Mouse (Mus musculus) lung, postnatal 0 days (tissue): ENCODE measurements around the gene Kcnh4. TPM values are rescaled to one million over a fixed set of nuclear protein-coding genes. Genes with fewer than 3 reads are reported as not detected.

ENCODE experiments used
- ATAC-seq: fragments of 200-750 bp; cut with Nextera tagmentation; 2 replicates; pipeline ENCODE4 v1.8.0; 2017; ENCODE audit warnings: moderate library complexity
- DNase-seq: peaks from one replicate; pipeline ENCODE4 v3.0.0-alpha.2; 2016; ENCODE audit warnings: low spot score
- H3K27ac ChIP-seq: fragments of 300-500 bp; sonication (generic); 2 replicates; pipeline ENCODE4 v1.5.1; 2014; ENCODE audit warnings: antibody characterized with exemption, mild to moderate bottlenecking, low read length, mixed read lengths
- H3K27me3 ChIP-seq: fragments of 300-500 bp; sonication (generic); replicated peaks from 2 replicates; pipeline ENCODE4 v1.6.1; 2014; ENCODE audit warnings: low read length, mixed read lengths; ENCODE audit not compliant: insufficient read depth
- H3K36me3 ChIP-seq: fragments of 300-500 bp; sonication (generic); 2 replicates; pipeline ENCODE4 v1.6.1; 2014; ENCODE audit warnings: low read length, mixed read lengths; ENCODE audit not compliant: insufficient read depth
- H3K4me1 ChIP-seq: fragments of 300-500 bp; sonication (generic); 2 replicates; pipeline ENCODE4 v1.6.1; 2014; ENCODE audit warnings: antibody characterized with exemption, low read depth, low read length, mixed read lengths; ENCODE audit not compliant: insufficient read depth
- H3K4me2 ChIP-seq: fragments of 300-500 bp; sonication (generic); replicated peaks from 2 replicates; pipeline ENCODE4 v1.6.1; 2014; ENCODE audit warnings: low read depth, mild to moderate bottlenecking, low read length, moderate library complexity, mixed read lengths
- H3K4me3 ChIP-seq: fragments of 300-500 bp; sonication (generic); 2 replicates; pipeline ENCODE4 v1.5.1; 2014; ENCODE audit warnings: low read depth, low read length
- H3K9ac ChIP-seq: fragments of 300-500 bp; sonication (generic); replicated peaks from 2 replicates; pipeline ENCODE4 v1.6.1; 2014; ENCODE audit warnings: low read depth, mild to moderate bottlenecking
- H3K9me3 ChIP-seq: fragments of 300-500 bp; sonication (generic); 2 replicates; pipeline ENCODE4 v1.6.1; 2016; ENCODE audit warnings: low read length, mixed read lengths
- CTCF ChIP-seq: IDR thresholded peaks from 2 replicates; pipeline ENCODE4 v1.5.1; 2016; ENCODE audit warnings: antibody characterized with exemption, mild to moderate bottlenecking
- EP300 ChIP-seq: IDR thresholded peaks from 2 replicates; pipeline ENCODE4 v1.6.1; 2016; ENCODE audit warnings: antibody characterized with exemption, mild to moderate bottlenecking, control low read depth
- WGBS: fragments of 180-500 bp; shearing (Covaris S2); extraction: QIAGEN DNeasy Blood & Tissue Kit; methylation state at CpG from one replicate; pipeline ENCODE4 v1.1.7; 2014; 5-methylcytosine and 5-hydroxymethylcytosine counted together
- polyA plus RNA-seq: library from polyadenylated mRNA; unstranded; fragments of >200 nt; fragmentation: Nextera tagmentation; extraction: Ambion mirVana; gene quantifications from 2 replicates; pipeline ENCODE4 v1.2.1, GENCODE M21; 2015

Gene Kcnh4
- polyA plus RNA-seq, 1 experiment from 2014 or later: not detected

- Histone ChIP-seq H3K4me2 (peak within 1 kb of the TSS; percentile 55), H3K27me3 (no peaks in the 10 kb centered on the region), H3K36me3 (peaks cover 21% of the 10 kb centered on the region; the same call in 1 of the 2 replicates), H3K27ac (peak within 1 kb of the TSS; percentile 38), H3K9me3 (no peaks in the 10 kb centered on the region), H3K9ac (peak within 1 kb of the TSS; percentile 4; the same call in 1 of the 2 replicates), H3K4me3 (peak within 1 kb of the TSS; percentile 30; the same call in 1 of the 2 replicates), H3K4me1 (peaks cover 9% of the 10 kb centered on the region; the same call in 1 of the 2 replicates)
- WGBS: 61% methylated on average over 7 of the region's 7 CpGs
- ATAC-seq (peak; percentile 46), DNase-seq (peak; percentile 79)
- TF ChIP-seq EP300: no peak
- no peak for TF ChIP-seq CTCF
Observed at GRCm38 (mm10) chr11:100703851-100704531, 55.8 kb downstream of the Kcnh4 start, which contains the start of gene Dhx58. Gene Dhx58, minus strand, starts transcription at chr11:100704271.

- H3K9ac ChIP-seq: no peak overlapping the region
- no peak overlapping the region for H3K27ac ChIP-seq
- no peak for TF ChIP-seq CTCF
- no peak for TF ChIP-seq EP300
- peak overlapping the region; percentile 55 for H3K4me2 ChIP-seq
- DNase-seq (no peak), ATAC-seq (no peak)
- H3K27me3 ChIP-seq: no peaks in the 10 kb centered on the region
- no peaks in the 10 kb centered on the region for H3K9me3 ChIP-seq
- peak overlapping the region; percentile 30; the same call in 1 of the 2 replicates for H3K4me3 ChIP-seq
- H3K36me3 ChIP-seq: peaks cover 21% of the 10 kb centered on the region; the same call in 1 of the 2 replicates
- 62% methylated on average over 11 of the region's 11 CpGs for WGBS
- peaks cover 9% of the 10 kb centered on the region; the same call in 1 of the 2 replicates for H3K4me1 ChIP-seq
Observed at GRCm38 (mm10) chr11:100703366-100703765, 56.4 kb downstream of the Kcnh4 start.

- Histone ChIP-seq H3K9ac (no peak overlapping the region), H3K27me3 (no peaks in the 10 kb centered on the region), H3K4me1 (peaks cover 9% of the 10 kb centered on the region; the same call in 1 of the 2 replicates), H3K4me2 (peak overlapping the region; percentile 55), H3K27ac (no peak overlapping the region), H3K4me3 (peak overlapping the region; percentile 30; the same call in 1 of the 2 replicates), H3K36me3 (peaks cover 21% of the 10 kb centered on the region; the same call in 1 of the 2 replicates), H3K9me3 (no peaks in the 10 kb centered on the region)
- TF ChIP-seq EP300: no peak
- TF ChIP-seq CTCF: no peak
- DNase-seq (no peak), ATAC-seq (no peak)
- 48% methylated on average over 7 of the region's 7 CpGs for WGBS
Observed at GRCm38 (mm10) chr11:100702906-100703305, 56.8 kb downstream of the Kcnh4 start.

GRCm38 (mm10) chr11:100702081-100702851, 57.5 kb downstream of the Kcnh4 start:
- TF ChIP-seq EP300 (no peak), CTCF (peak; percentile 94)
- ATAC-seq (peak; percentile 49), DNase-seq (peak; percentile 89)
- peaks cover 21% of the 10 kb centered on the region; the same call in 1 of the 2 replicates for H3K36me3 ChIP-seq
- no peak overlapping the region for H3K27ac ChIP-seq
- peak overlapping the region; percentile 55 for H3K4me2 ChIP-seq
- 37% methylated on average over 19 of the region's 19 CpGs for WGBS
- peak overlapping the region; percentile 30; the same call in 1 of the 2 replicates for H3K4me3 ChIP-seq
- H3K9me3 ChIP-seq: no peaks in the 10 kb centered on the region
- no peak overlapping the region for H3K9ac ChIP-seq
- no peaks in the 10 kb centered on the region for H3K27me3 ChIP-seq
- peaks cover 9% of the 10 kb centered on the region; the same call in 1 of the 2 replicates for H3K4me1 ChIP-seq

- H3K9me3 ChIP-seq: no peaks in the 10 kb centered on the region
- TF ChIP-seq CTCF (no peak), EP300 (no peak)
- DNase-seq (peak; percentile 52), ATAC-seq (peak; percentile 63)
- no peak overlapping the region for H3K27ac ChIP-seq
- peak overlapping the region; percentile 28 for H3K4me2 ChIP-seq
- no peaks in the 10 kb centered on the region for H3K27me3 ChIP-seq
- H3K9ac ChIP-seq: no peak overlapping the region
- H3K36me3 ChIP-seq: peaks cover 15% of the 10 kb centered on the region; the same call in 1 of the 2 replicates
- 9% methylated on average over 14 of the region's 14 CpGs for WGBS
- no peak overlapping the region; the same call in 1 of the 2 replicates for H3K4me3 ChIP-seq
- peaks cover 9% of the 10 kb centered on the region; the same call in 1 of the 2 replicates for H3K4me1 ChIP-seq
Observed at GRCm38 (mm10) chr11:100701301-100701700, 58.4 kb downstream of the Kcnh4 start.

GRCm38 (mm10) chr11:100700710-100701109, 59.0 kb downstream of the Kcnh4 start:
- no peak for ATAC-seq
- Histone ChIP-seq H3K4me2 (peak overlapping the region; percentile 28; the same call in 1 of the 2 replicates), H3K9me3 (no peaks in the 10 kb centered on the region), H3K27ac (no peak overlapping the region), H3K4me1 (peaks cover 9% of the 10 kb centered on the region; the same call in 1 of the 2 replicates), H3K4me3 (no peak overlapping the region), H3K27me3 (no peaks in the 10 kb centered on the region), H3K9ac (no peak overlapping the region), H3K36me3 (0 out of 2 replicates have a peak, but pooled peaks cover 11% of the 10 kb centered on the region)
- TF ChIP-seq EP300 (no peak), CTCF (no peak)
- 70% methylated on average over 3 of the region's 3 CpGs for WGBS
- no peak for DNase-seq
